Mouse (Mus musculus) gastrocnemius, adult 8-10 months (tissue): Measurements from ENCODE around the gene Zfp148. TPM values are rescaled to one million over a fixed set of nuclear protein-coding genes. Genes with fewer than 3 reads are reported as not detected.
"Not testable (repeated sequence)": the region's sequence is repeated elsewhere in the genome, so short reads cannot be mapped to it uniquely, and the experiment has no call there.

Experiments used
- DNase-seq, 2 experiments: peaks; one replicate each; pipeline ENCODE4 v3.0.0; 2022; ENCODE audit warnings: low spot score in 2 of 2
- total RNA-seq, 4 experiments: library from RNA; stranded (reverse); gene quantifications; 2 replicates each; pipeline ENCODE4 v1.2.4; 2022

Gene Zfp148
- total RNA-seq, 4 experiments from 2014 or later: 21.7 to 33.4 (median 27.0) TPM

- no peak for DNase-seq
These were observed 78.5 kb downstream of the Zfp148 start for GRCm38 (mm10) chr16:33459101-33459500.

DNA sequence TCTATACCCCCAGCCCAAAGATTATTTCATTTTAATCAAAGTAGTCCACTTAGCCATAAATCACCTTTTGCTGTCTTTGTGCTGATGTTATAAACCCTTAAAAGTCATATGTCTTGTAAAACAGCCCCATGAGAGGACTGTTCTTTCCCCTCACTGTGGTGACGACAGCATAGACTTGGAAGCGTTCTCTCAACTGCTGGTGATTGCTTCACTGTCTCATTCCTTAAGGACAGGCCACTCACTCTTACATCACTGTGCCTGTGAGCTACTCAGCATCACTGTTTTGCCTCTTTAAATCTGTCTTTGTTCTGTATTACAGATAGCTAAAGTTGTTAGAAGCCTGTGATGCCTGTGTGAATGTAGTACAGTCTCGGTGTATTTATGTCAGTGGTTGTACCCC is 80.8 kb downstream of the Zfp148 start:
- no peak for DNase-seq

DNA sequence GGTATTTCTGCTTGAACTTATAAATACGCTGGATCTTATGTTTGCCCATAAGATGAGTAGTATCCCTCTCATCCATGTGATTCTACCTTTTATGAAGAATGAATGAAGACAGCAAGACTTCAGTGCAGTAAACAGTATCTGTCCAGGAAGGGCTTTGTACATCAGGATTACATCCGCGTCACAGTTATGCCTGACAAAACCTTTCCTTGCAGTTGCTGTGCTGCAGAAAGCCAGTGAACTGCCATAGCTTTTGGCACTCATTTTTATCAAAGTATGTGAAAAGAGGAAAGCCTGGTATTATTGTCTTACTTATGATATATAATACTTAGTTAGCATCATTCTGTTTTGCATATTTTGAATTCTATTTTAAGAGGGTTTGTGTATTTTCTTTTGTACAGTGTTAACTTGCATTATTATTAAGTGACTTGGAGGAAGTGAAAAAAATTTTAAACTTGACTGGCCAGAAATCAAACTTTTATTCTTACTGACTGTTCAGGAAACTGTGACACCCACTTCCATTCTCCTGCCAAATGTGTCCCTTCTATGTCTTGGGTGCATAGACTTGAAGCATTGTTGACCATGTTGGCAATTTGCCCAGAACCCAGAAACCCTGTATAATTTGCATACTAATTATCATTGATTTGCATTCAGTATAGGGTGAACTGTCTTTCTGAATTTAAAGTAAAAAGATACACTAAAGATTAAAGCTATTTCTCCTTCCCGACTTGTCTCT is 84.0 kb downstream of the Zfp148 start:
- DNase-seq: no peak

- DNase-seq: no peak
These were observed 84.6 kb downstream of the Zfp148 start for GRCm38 (mm10) chr16:33465242-33465614.

- no peak for DNase-seq
These were observed 86.8 kb downstream of the Zfp148 start for GRCm38 (mm10) chr16:33467451-33467850.

- DNase-seq: no peak
These were observed 89.3 kb downstream of the Zfp148 start for GRCm38 (mm10) chr16:33469973-33470372.

GRCm38 (mm10) chr16:33474381-33474780 is 93.7 kb downstream of the Zfp148 start:
- DNase-seq: no peak

DNA sequence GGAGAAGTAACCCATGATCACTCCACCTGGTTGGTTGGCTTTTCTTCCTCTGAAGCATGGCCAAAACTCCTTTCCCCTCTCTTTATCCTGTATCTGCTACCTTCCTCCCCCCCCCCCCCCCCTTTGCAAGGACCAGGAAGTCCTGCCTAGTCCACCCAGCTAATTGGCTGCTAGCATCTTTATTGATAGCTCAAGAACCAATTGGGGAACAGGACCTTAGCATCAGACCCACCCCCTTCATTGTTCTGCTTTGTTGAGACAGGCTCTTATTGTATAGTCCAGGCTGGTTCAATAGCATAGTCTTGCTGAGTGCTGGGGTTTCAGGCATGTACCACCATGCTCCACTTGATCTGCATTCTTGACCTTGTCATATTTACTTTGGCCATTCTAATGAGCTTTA is 99.3 kb downstream of the Zfp148 start:
- DNase-seq: no peak

DNA sequence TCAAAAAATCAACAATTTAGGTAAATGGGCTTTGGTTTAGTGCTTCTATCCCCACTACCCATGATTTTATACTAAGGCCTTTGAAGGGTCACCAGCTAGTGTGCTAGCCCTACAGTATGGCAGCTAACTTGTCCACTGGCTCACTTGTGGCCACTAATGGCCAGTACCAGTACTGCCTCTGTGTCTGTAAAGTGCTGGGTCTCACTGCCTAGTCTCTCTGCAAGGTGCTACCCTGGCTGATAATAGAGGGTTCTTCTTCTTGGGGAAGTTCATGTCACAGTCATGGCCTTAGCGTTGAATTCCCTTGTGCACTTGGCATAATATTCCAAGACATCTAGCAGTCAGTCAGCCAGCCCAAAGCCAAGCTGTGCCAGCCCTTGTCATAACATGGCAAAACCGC is 100.5 kb downstream of the Zfp148 start:
- no peak for DNase-seq

- no peak for DNase-seq
These were observed 101.7 kb downstream of the Zfp148 start for GRCm38 (mm10) chr16:33482309-33482708.

DNA sequence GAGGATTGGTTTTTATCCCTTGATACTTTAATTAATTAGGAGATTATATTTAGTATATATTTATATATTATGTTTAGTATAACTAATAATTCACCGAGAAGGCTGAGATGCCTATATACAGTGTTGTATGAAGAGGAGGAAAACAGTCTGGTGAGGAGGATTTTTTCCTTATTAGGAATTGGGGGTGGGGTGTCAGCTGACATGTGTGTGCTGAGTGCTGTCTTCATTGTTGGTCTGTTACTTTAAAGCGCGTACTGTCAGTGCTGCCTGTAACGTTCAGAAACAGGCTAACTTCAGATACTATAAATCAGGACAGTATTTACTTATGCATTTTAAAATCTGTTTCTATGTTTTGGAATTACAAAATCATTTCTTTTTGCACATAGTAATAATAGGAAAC is 107.1 kb downstream of the Zfp148 start:
- no peak for DNase-seq

DNA sequence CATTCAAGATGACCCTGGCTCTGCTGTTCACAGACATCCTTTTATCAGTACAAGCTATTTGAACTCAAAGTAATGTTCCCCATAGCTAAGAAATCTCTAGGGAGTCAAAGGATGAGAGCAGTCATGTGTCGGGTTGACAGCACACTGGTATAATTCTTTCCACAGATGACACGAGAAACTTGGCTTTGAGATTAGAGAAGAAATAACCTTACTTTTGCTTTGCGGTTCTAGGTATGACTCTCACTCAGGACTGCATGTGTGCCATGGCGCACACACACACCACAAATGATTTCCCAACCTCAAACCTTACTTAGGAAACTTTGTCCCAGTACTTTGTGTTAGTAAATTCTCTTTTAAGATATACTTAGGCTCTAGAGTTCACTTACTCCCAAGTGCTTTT is 113.7 kb downstream of the Zfp148 start:
- DNase-seq: no peak

- no peak for DNase-seq
These were observed 127.4 kb downstream of the Zfp148 start for GRCm38 (mm10) chr16:33508082-33508481.

GRCm38 (mm10) chr16:33509231-33509630 is 128.6 kb downstream of the Zfp148 start:
- DNase-seq: not testable (repeated sequence)

DNA sequence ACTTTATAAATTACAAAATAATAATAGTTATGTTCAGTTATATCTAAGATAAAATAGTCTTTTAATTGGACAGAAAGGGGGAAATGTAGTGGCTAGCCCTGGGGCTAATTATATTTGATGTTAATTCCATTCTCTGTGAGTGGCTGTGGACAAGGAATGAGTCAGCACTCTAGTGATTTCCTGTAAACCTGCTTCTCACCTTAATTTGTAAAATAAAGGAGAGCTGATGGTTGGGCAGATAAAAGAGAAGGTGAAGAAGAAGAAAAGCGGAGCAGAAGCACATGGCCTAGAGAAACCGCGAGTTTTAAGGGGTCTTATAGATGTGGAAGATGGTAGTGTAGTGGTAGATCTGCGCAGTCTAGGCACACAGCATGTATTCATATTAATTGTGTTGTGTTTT is 130.2 kb downstream of the Zfp148 start:
- DNase-seq: not testable (repeated sequence)

- DNase-seq: no peak
These were observed 131.9 kb downstream of the Zfp148 start for GRCm38 (mm10) chr16:33512555-33512954.

DNA sequence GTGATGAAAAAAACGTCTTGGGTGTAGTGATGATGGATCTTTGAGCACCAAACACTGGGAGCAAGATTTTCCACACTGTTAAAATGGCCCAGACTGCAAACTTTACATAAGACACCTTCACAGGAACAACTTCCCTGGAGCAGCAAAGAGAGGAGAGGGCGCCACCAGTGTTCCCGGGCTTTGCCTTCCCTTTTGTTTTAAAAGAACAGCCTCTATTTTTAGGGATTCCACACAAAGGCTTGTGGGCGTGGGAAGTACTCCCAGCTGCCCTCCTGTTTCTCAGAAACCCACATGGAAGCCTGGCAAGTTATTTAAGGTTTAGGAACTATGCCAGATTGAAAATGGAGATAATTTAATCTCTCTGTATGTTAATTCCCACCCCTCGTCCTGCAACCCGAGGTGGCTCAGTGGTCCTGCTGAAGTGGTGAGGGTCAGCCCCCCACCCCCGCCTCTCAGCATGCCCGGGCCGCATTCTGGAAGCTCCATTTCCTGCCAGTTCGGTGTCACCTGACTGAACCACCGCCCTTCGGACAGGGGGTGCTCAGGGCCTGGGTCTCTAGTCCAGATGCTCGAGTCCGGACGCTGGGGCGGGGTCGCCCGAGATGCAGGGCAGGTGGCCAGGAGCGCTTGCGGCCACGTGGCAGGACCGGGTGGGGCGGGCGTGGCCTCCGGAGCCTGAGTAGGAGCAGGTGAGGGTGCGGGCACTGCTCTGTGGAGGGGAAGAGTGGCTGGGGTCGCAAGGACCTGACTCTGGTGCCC is 136.3 kb downstream of the Zfp148 start, which contains the start of gene Slc12a8:
Slc12a8 (plus strand) TSS at position 522 of the 759 bp plus-strand sequence.
- no peak for DNase-seq

- DNase-seq: no peak
These were observed 137.0 kb downstream of the Zfp148 start for GRCm38 (mm10) chr16:33517627-33518026.

DNA sequence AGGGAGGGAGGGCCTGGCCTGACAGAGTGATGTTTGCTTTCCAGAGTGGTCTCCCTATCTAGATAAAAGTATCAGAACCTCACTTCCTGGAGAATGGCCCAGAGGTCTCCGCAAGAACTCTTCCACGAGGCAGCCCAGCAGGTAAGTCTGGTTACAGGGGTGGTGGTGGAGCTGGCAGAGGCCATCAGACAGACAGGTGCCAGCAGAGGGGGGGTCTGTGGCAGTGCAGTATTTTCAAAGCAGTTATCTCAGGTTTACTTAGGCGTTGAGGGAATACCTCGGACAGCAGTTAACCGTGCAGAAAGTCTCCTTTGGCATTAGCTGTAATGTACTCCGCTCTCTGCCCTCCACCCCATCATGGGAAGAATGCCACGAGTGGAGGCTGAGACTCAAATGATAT is 137.6 kb downstream of the Zfp148 start:
- DNase-seq: no peak

DNA sequence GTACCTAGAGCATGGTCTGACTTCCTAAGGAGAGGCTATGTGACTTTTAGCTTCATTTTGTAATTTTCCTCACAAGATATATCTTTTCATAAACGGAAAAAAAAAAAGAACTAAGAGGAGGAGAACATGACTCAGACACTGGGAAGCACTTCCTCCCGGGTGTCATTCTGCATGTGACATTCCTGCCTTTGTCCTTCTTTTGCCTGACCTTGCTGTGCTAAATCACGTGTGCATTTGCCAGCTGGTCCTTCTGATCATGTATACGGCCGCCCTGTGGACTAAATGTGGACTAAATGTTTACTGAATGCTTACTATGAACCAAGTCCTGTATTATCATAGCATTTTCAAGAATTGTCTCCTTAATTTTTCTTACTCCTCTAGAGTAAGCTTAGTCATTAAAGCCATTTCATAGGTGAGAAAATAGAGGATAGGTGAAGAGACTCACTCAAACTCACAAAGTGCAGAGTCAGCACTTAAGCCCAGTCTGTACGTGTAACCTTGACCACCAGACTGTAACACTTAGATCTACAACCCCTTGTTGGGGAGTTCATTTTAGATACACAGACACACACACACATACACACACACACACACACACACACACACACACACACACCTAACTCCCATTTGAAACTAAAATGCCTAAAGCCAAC is 139.4 kb downstream of the Zfp148 start:
- no peak for DNase-seq

DNA sequence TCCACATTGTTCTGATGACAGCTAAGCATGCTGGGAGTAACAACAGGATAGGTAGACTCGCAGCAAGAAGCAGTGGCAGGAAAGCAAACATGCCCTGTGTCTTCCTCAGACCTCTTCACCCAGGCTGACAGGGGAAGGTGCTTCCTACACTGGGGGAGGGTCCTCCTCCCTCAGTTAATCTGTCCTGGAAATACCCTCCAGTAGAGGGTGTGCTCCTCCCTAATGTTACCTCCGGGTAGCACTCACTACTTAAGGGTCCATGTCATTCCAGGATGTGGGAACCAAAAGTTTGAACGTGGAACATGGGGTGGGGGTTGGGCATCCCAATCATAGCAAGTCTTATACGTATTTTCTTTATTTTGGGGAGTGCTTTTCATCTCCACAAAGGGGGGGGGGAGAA is 141.9 kb downstream of the Zfp148 start:
- no peak for DNase-seq

DNA sequence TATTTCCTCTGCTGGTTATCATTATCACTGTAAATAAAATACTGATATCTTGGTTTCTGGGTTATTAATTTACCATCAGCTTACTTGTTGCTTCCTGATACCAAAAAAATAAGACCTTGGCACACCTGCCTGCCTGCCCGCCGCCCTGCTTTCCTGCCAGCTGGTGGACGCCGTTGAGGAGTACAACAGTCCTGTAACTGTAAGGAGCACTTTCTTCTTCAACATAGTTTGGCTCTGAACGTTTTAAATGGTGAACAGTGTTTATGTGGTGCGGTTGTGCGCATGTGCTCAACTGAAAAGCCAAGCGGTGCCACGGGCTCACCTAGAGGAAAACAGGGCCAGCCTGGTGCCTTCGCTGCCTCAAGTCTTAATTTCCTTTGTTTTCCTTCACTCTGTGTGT is 142.9 kb downstream of the Zfp148 start:
- DNase-seq: no peak
